Mouse (Mus musculus): ENCODE data around the gene Fgfr2. TPM values are rescaled to one million over a fixed set of nuclear protein-coding genes. Genes with fewer than 3 reads are reported as not detected.

The Fgfr2 gene
- polyA plus RNA-seq, 1 experiment = 14.7 TPM

DNA sequence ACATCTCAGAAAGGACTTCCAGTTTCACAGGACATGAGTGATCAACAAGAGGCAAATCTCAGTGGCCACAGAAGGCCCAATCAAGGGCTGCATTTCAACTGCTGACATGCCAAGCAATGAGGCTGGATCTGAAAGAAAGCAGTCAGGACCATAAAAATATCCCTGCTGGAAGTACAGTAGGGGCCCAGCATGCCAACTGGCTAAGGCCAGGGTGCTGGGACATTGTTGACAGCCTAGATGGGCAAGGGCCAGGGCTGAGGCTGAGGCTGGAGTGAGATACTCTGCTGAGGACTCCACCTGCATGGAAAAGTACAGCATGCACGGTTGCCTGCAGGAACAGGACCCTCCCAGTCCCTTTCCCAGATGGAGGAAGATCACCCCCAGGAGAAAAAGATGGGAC is 926.6 kb downstream of the Fgfr2 start:
- WGBS = 70% methylated on average over 1 of the region's 1 CpGs
- TF ChIP-seq POLR2A (IDR thresholded peaks at IDR 0.05; ENCODE audit: low read depth, low read length) (no peak), CTCF (IDR thresholded peaks at IDR 0.05; ENCODE audit: extremely low read depth, insufficient read length, insufficient replicate concordance, low read depth, low read length) (no peak)
- H3K4me1 ChIP-seq (ENCODE audit: control insufficient read depth, insufficient read depth, insufficient read length, low read length) = no peaks in the 10 kb centered on the region
- H3K4me3 ChIP-seq (ENCODE audit: low read depth, low read length) = no peak overlapping the region
- no peak overlapping the region for H3K27ac ChIP-seq (ENCODE audit: insufficient read depth, low read depth, low read length)
- no peaks in the 10 kb centered on the region for H3K36me3 ChIP-seq (ENCODE audit: control insufficient read depth, insufficient read depth, low read length)
- H3K27me3 ChIP-seq (ENCODE audit: control insufficient read depth, insufficient read depth, low read length) = no peaks in the 10 kb centered on the region

- Histone ChIP-seq H3K36me3 (ENCODE audit: control insufficient read depth, insufficient read depth, low read length) (no peaks in the 10 kb centered on the region), H3K27me3 (ENCODE audit: control insufficient read depth, insufficient read depth, low read length) (no peaks in the 10 kb centered on the region), H3K27ac (ENCODE audit: insufficient read depth, low read depth, low read length) (no peak overlapping the region), H3K4me3 (ENCODE audit: low read depth, low read length) (no peak overlapping the region), H3K4me1 (ENCODE audit: control insufficient read depth, insufficient read depth, insufficient read length, low read length) (no peaks in the 10 kb centered on the region; the same call in 1 of the 2 replicates)
- 96% methylated on average over 2 of the region's 2 CpGs for WGBS
- TF ChIP-seq POLR2A (IDR thresholded peaks at IDR 0.05; ENCODE audit: low read depth, low read length) = no peak
Measured at GRCm38 (mm10) chr7:132193606-132194005, 929.5 kb downstream of the Fgfr2 start.

- no peaks in the 10 kb centered on the region for H3K27me3 ChIP-seq (ENCODE audit: control insufficient read depth, insufficient read depth, low read length)
- TF ChIP-seq CTCF (IDR thresholded peaks at IDR 0.05; ENCODE audit: extremely low read depth, insufficient read length, insufficient replicate concordance, low read depth, low read length) (no peak), POLR2A (IDR thresholded peaks at IDR 0.05; ENCODE audit: low read depth, low read length) (no peak)
Measured at GRCm38 (mm10) chr7:132187456-132187855, 935.7 kb downstream of the Fgfr2 start.

DNA sequence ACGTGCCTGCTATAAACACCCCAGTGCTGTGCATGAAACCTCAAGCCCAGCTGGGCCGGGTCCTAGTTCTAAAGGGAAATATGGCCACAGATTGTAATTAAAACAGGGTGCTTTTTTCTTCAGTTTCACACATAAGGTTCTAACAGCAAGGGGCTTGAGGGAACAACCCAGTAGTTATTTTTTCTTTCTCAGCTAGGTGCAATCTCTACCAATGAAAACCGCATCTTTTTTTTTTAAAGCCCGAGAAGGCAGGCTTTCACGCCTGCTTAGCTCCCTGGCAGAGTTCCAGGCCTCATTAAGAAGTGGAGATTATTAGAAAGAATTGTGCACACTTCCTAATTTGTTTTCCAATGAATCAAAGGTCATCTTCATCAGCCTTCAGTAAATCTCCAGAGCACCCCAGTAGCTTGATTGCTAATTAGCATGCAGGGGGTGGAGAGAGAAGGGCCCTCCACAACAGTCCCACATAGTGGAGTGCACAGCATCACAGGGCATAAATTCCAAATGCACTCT is 939.2 kb downstream of the Fgfr2 start:
- 42% methylated on average over 5 of the region's 5 CpGs for WGBS
- no peak for TF ChIP-seq POLR2A (IDR thresholded peaks at IDR 0.05; ENCODE audit: low read depth, low read length)
- no peak for TF ChIP-seq CTCF (IDR thresholded peaks at IDR 0.05; ENCODE audit: extremely low read depth, insufficient read length, insufficient replicate concordance, low read depth, low read length)
- no peak overlapping the region for H3K4me3 ChIP-seq (ENCODE audit: low read depth, low read length)
- no peak overlapping the region for H3K27ac ChIP-seq (ENCODE audit: insufficient read depth, low read depth, low read length)
- H3K36me3 ChIP-seq (ENCODE audit: control insufficient read depth, insufficient read depth, low read length) = no peaks in the 10 kb centered on the region
- H3K4me1 ChIP-seq (ENCODE audit: control insufficient read depth, insufficient read depth, insufficient read length, low read length) = no peaks in the 10 kb centered on the region
- no peaks in the 10 kb centered on the region for H3K27me3 ChIP-seq (ENCODE audit: control insufficient read depth, insufficient read depth, low read length)

More at GRCm38 (mm10) chr7:132187456-132187855, 935.7 kb downstream of the Fgfr2 start:
- H3K4me1 ChIP-seq (ENCODE audit: control insufficient read depth, insufficient read depth, insufficient read length, low read length) = no peaks in the 10 kb centered on the region; the same call in 1 of the 2 replicates
- no peaks in the 10 kb centered on the region for H3K36me3 ChIP-seq (ENCODE audit: control insufficient read depth, insufficient read depth, low read length)
- H3K4me3 ChIP-seq (ENCODE audit: low read depth, low read length) = no peak overlapping the region
- no peak overlapping the region for H3K27ac ChIP-seq (ENCODE audit: insufficient read depth, low read depth, low read length)
- WGBS = 62% methylated on average over 3 of the region's 3 CpGs

- Histone ChIP-seq H3K27me3 (ENCODE audit: control insufficient read depth, insufficient read depth, low read length) (no peaks in the 10 kb centered on the region), H3K27ac (ENCODE audit: insufficient read depth, low read depth, low read length) (no peak overlapping the region)
Measured at GRCm38 (mm10) chr7:132181586-132182198, 941.5 kb downstream of the Fgfr2 start.

GRCm38 (mm10) chr7:132181042-132181441 is 942.1 kb downstream of the Fgfr2 start:
- no peaks in the 10 kb centered on the region for H3K27me3 ChIP-seq (ENCODE audit: control insufficient read depth, insufficient read depth, low read length)
- WGBS = 83% methylated on average over 3 of the region's 3 CpGs
- H3K4me1 ChIP-seq (ENCODE audit: control insufficient read depth, insufficient read depth, insufficient read length, low read length) = no peaks in the 10 kb centered on the region
- no peak overlapping the region for H3K4me3 ChIP-seq (ENCODE audit: low read depth, low read length)
- TF ChIP-seq CTCF (IDR thresholded peaks at IDR 0.05; ENCODE audit: extremely low read depth, insufficient read length, insufficient replicate concordance, low read depth, low read length) = no peak
- no peak for TF ChIP-seq POLR2A (IDR thresholded peaks at IDR 0.05; ENCODE audit: low read depth, low read length)
- no peak overlapping the region for H3K27ac ChIP-seq (ENCODE audit: insufficient read depth, low read depth, low read length)
- no peaks in the 10 kb centered on the region for H3K36me3 ChIP-seq (ENCODE audit: control insufficient read depth, insufficient read depth, low read length)

More at GRCm38 (mm10) chr7:132181586-132182198, 941.5 kb downstream of the Fgfr2 start:
- H3K4me3 ChIP-seq (ENCODE audit: low read depth, low read length) = no peak overlapping the region
- no peak for TF ChIP-seq CTCF (IDR thresholded peaks at IDR 0.05; ENCODE audit: extremely low read depth, insufficient read length, insufficient replicate concordance, low read depth, low read length)
- TF ChIP-seq POLR2A (IDR thresholded peaks at IDR 0.05; ENCODE audit: low read depth, low read length) = no peak
- WGBS = 83% methylated on average over 4 of the region's 4 CpGs
- no peaks in the 10 kb centered on the region for H3K36me3 ChIP-seq (ENCODE audit: control insufficient read depth, insufficient read depth, low read length)
- H3K4me1 ChIP-seq (ENCODE audit: control insufficient read depth, insufficient read depth, insufficient read length, low read length) = no peaks in the 10 kb centered on the region

GRCm38 (mm10) chr7:132179049-132179448 is 944.1 kb downstream of the Fgfr2 start:
- Histone ChIP-seq H3K4me3 (ENCODE audit: low read depth, low read length) (no peak overlapping the region), H3K27ac (ENCODE audit: insufficient read depth, low read depth, low read length) (no peak overlapping the region), H3K36me3 (ENCODE audit: control insufficient read depth, insufficient read depth, low read length) (no peaks in the 10 kb centered on the region), H3K4me1 (ENCODE audit: control insufficient read depth, insufficient read depth, insufficient read length, low read length) (no peaks in the 10 kb centered on the region), H3K27me3 (ENCODE audit: control insufficient read depth, insufficient read depth, low read length) (no peaks in the 10 kb centered on the region)
- no peak for TF ChIP-seq CTCF (IDR thresholded peaks at IDR 0.05; ENCODE audit: extremely low read depth, insufficient read length, insufficient replicate concordance, low read depth, low read length)
- TF ChIP-seq POLR2A (IDR thresholded peaks at IDR 0.05; ENCODE audit: low read depth, low read length) = no peak
- WGBS = 35% methylated on average over 1 of the region's 1 CpGs

All from small intestine, adult 2 months (tissue).